Mouse (Mus musculus) layer of hippocampus, adult 6 months (tissue): Measurements from ENCODE around the gene Nts. TPM values are rescaled to one million over a fixed set of nuclear protein-coding genes. Genes with fewer than 3 reads are reported as not detected.

Source experiments
- long read RNA-seq, 2 experiments: library from polyadenylated mRNA; unstranded; transcript quantifications; one replicate each; pipeline ENCODE4 v2.0.0; 2019 to 2020
- polyA plus RNA-seq: library from polyadenylated mRNA; unstranded; fragments of <200 nt; fragmentation: Nextera tagmentation; gene quantifications from 2 replicates; pipeline ENCODE4 v1.2.3, GENCODE M21; 2021

Gene Nts
- polyA plus RNA-seq: 10.8 and 11.1 TPM in 2 replicates
- long read RNA-seq, experiment 1, transcript Nts-201 (4 exons, 1,248 nt): major isoform, 11 of 14 reads
- long read RNA-seq, experiment 1, partial matches to known transcripts: 2 of 14 reads
- long read RNA-seq, experiment 1, other reads (novel, unspliced or antisense): 1 of 14 reads
- long read RNA-seq, experiment 2, transcript Nts-201 (4 exons, 1,248 nt): major isoform, 6 of 6 reads
- long read RNA-seq, experiment 2, partial matches to known transcripts: 0 of 6 reads
- long read RNA-seq, experiment 2, other reads (novel, unspliced or antisense): 0 of 6 reads

GRCm38 (mm10) chr10:102490386-102490785 is at the start of gene Nts:
Gene Nts, minus strand, starts transcription at chr10:102490486.

GRCm38 (mm10) chr10:102511807-102512461 is 21.6 kb upstream of the Nts start, which contains the start of gene Rassf9:
Gene Rassf9, plus strand, starts transcription at chr10:102512222.

Other genes starting within 250 kb of the Nts start
- 0.55 and 1.2 TPM in 2 replicates for gene Rassf9, start 21.7 kb upstream of the Nts start, polyA plus RNA-seq